Mouse (Mus musculus) thymus, postnatal 14 days (tissue): ENCODE results near the gene Pard3.

Experiments
- DNase-seq: peaks from one replicate; pipeline ENCODE4 v3.0.0; 2021

The Pard3 gene

GRCm38 (mm10) chr8:127063551-127064360, at the start of gene Pard3:
TSS of gene Pard3 (plus strand) at chr8:127063893.
- peak; percentile 4 for DNase-seq

- DNase-seq = no peak
Measured at GRCm38 (mm10) chr8:127021830-127022229, 41.9 kb upstream of the Pard3 start.

- DNase-seq = no peak
Measured at GRCm38 (mm10) chr8:127025256-127025717, 38.4 kb upstream of the Pard3 start.

- DNase-seq = no peak
Measured at GRCm38 (mm10) chr8:127025775-127026174, 37.9 kb upstream of the Pard3 start.

GRCm38 (mm10) chr8:127031476-127031875, 32.2 kb upstream of the Pard3 start:
- DNase-seq = no peak

GRCm38 (mm10) chr8:127038928-127039327, 24.8 kb upstream of the Pard3 start:
- DNase-seq = no peak

GRCm38 (mm10) chr8:127049996-127050395, 13.7 kb upstream of the Pard3 start:
- DNase-seq = no peak

GRCm38 (mm10) chr8:127052132-127052531, 11.6 kb upstream of the Pard3 start:
- no peak for DNase-seq

- no peak for DNase-seq
Measured at GRCm38 (mm10) chr8:127055081-127055480, 8.6 kb upstream of the Pard3 start.

GRCm38 (mm10) chr8:127058759-127059158, 4.9 kb upstream of the Pard3 start:
- no peak for DNase-seq

GRCm38 (mm10) chr8:127059826-127060225, 3.9 kb upstream of the Pard3 start:
- DNase-seq = no peak

GRCm38 (mm10) chr8:127064361-127065112, 844 bp downstream of the Pard3 start:
- DNase-seq = no peak

GRCm38 (mm10) chr8:127065113-127065473, 1.4 kb downstream of the Pard3 start:
- no peak for DNase-seq

- DNase-seq = no peak
Measured at GRCm38 (mm10) chr8:127065791-127066190, 2.1 kb downstream of the Pard3 start.

- no peak for DNase-seq
Measured at GRCm38 (mm10) chr8:127066501-127066900, 2.8 kb downstream of the Pard3 start.

- DNase-seq = no peak
Measured at GRCm38 (mm10) chr8:127068719-127069118, 5.0 kb downstream of the Pard3 start.

- DNase-seq = no peak
Measured at GRCm38 (mm10) chr8:127070225-127070624, 6.5 kb downstream of the Pard3 start.

GRCm38 (mm10) chr8:127073052-127073618, 9.4 kb downstream of the Pard3 start:
- DNase-seq = no peak

GRCm38 (mm10) chr8:127076511-127076910, 12.8 kb downstream of the Pard3 start:
- DNase-seq = no peak

GRCm38 (mm10) chr8:127079244-127079805, 15.6 kb downstream of the Pard3 start:
- DNase-seq = no peak

GRCm38 (mm10) chr8:127081297-127081696, 17.6 kb downstream of the Pard3 start:
- DNase-seq = no peak

GRCm38 (mm10) chr8:127082486-127082885, 18.8 kb downstream of the Pard3 start:
- DNase-seq = no peak

GRCm38 (mm10) chr8:127084565-127084964, 20.9 kb downstream of the Pard3 start:
- DNase-seq = no peak
